15 mouse cellular contexts compared by ENCODE assay signal in genomic region chr14:25176206-25176605, GRCm38 (mm10).
"Had no signal": no experiment of that assay in that cellular context is flagged by ENCODE, and none has a peak within 500 bp of the region (broad histone marks: within the 10 kb centered on the region; RNA-seq: fewer than 3 reads in every experiment).

No protein-coding gene starts in this region.

- H3K9ac ChIP-seq: limb, embryonic 13.5 days; liver, embryonic 15.5 days; midbrain, embryonic 12.5 days; neural tube, embryonic 15.5 days had no signal

- H3K27me3 ChIP-seq: limb, embryonic 13.5 days; liver, embryonic 15.5 days; midbrain, embryonic 12.5 days; neural tube, embryonic 15.5 days had no signal

- H3K27ac ChIP-seq: layer of hippocampus, adult 2 months; limb, embryonic 13.5 days; liver, embryonic 15.5 days; midbrain, embryonic 12.5 days; neural tube, embryonic 15.5 days had no signal

- ATAC-seq: inflammation-experienced regulatory T-cells, adult 6 months; intestine, postnatal 0 days; lung, postnatal 0 days had no signal

- H3K4me3 ChIP-seq: layer of hippocampus, adult 2 months; limb, embryonic 13.5 days; liver, embryonic 15.5 days; midbrain, embryonic 12.5 days; myocyte; neural tube, embryonic 15.5 days had no signal

- H3K9me3 ChIP-seq: limb, embryonic 13.5 days; liver, embryonic 15.5 days; midbrain, embryonic 12.5 days; neural tube, embryonic 15.5 days had no signal

- H3K4me1 ChIP-seq: liver, embryonic 15.5 days; midbrain, embryonic 12.5 days had no signal

- H3K4me2 ChIP-seq: limb, embryonic 13.5 days; liver, embryonic 11.5 days; liver, embryonic 15.5 days; midbrain, embryonic 12.5 days; neural tube, embryonic 15.5 days had no signal

- H3K36me3 ChIP-seq: limb, embryonic 13.5 days; liver, embryonic 15.5 days; midbrain, embryonic 12.5 days; neural tube, embryonic 15.5 days had no signal

- DNase-seq: kidney, adult 9 months; kidney, postnatal 10 days; kidney, postnatal 4 days; lung, adult 2 months; lung, postnatal 4 days had no signal
